Mouse (Mus musculus) CH12.LX (cell line): ENCODE results near the gene Ankrd35.

Source experiments
- BHLHE40 ChIP-seq: IDR thresholded peaks from 2 replicates; pipeline ENCODE4 v1.6.1; 2011; ENCODE audit warnings: mild to moderate bottlenecking, low read depth, low read length, improper control_type of control experiment
- CHD2 ChIP-seq: IDR thresholded peaks from 2 replicates; pipeline ENCODE4 v1.6.1; 2011; ENCODE audit warnings: low read length, improper control_type of control experiment
- CTCF ChIP-seq, 2 experiments: IDR thresholded peaks in 1 of 2; conservative IDR thresholded peaks in 1 of 2; 2 replicates each; pipeline ENCODE4 v1.5.1; 2011 to 2012; ENCODE audit warnings: low read depth in 2 of 2, low read length in 2 of 2, improper control_type of control experiment in 1 of 2, inconsistent platforms in 1 of 2, mild to moderate bottlenecking in 1 of 2, moderate library complexity in 1 of 2
- E2F4 ChIP-seq: IDR thresholded peaks from 2 replicates; pipeline ENCODE4 v1.6.1; 2011; ENCODE audit warnings: low read depth, low read length, improper control_type of control experiment; ENCODE audit not compliant: insufficient replicate concordance
- ETS1 ChIP-seq: conservative IDR thresholded peaks from 2 replicates; pipeline ENCODE4 v1.6.1; 2012; ENCODE audit warnings: low read depth, mild to moderate bottlenecking, inconsistent platforms, low read length, improper control_type of control experiment, moderate library complexity
- RCOR1 ChIP-seq: conservative IDR thresholded peaks from 2 replicates; pipeline ENCODE4 v1.6.1; 2012; ENCODE audit warnings: low read depth, mild to moderate bottlenecking, inconsistent platforms, low read length, improper control_type of control experiment

DNA sequence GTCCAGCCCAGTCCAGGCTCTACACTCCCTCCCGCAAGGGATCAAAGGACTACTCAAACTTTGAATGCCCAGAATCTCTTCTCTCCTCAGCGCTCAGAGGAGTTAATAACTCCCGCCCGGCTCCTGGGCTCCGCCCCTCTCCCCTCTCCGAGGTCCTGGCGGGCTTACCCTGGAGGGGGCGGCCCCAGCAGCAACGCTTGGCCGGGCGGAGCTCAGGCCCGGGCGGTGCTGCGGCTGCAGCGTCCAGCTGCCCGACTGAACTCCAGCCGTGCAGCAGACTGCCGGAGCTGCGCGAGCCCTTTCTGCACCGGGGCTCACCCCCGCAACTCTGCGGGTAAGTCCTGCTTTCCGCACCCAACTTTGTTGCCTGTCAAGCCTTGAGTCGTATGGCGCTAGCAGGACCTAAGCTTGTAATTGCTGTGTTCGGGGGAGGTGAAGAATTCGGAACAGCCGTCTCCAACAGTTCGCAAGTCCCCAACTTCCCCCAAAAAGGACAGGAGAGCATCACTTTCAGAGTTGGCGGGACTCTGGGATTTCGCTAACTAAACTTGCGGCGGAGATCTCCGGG, 26.4 kb downstream of the Ankrd35 start, which contains the start of gene Pias3:
- TF ChIP-seq RCOR1 (no peak), ETS1 (no peak), E2F4 (no peak), CTCF (conservative IDR thresholded peaks at IDR 0.05 in 1 of 2, IDR thresholded peaks at IDR 0.05 in 1 of 2; ENCODE audit: low read depth in 2 of 2, low read length in 2 of 2) (no peak), CHD2 (no peak), BHLHE40 (no peak)
